Mouse (Mus musculus) MEL-GATA-1-ER (cell line): Measurements from ENCODE around the gene Tnrc6b.

ENCODE experiments used
- DNase-seq: peaks from one replicate; pipeline ENCODE4 v3.0.0-alpha.2; 2012; ENCODE audit warnings: low read depth; ENCODE audit errors: extremely low read depth

Gene Tnrc6b

GRCm38 (mm10) chr15:80736553-80736952, 25.4 kb downstream of the Tnrc6b start:
- DNase-seq: no peak

- DNase-seq: peak; percentile 47
These were observed 27.1 kb downstream of the Tnrc6b start for GRCm38 (mm10) chr15:80738244-80738643.

- DNase-seq: no peak
These were observed 28.9 kb downstream of the Tnrc6b start for GRCm38 (mm10) chr15:80739972-80740371.

GRCm38 (mm10) chr15:80741836-80742235, 30.7 kb downstream of the Tnrc6b start:
- DNase-seq: no peak

- no peak for DNase-seq
These were observed 31.9 kb downstream of the Tnrc6b start for GRCm38 (mm10) chr15:80742991-80743474.

GRCm38 (mm10) chr15:80743606-80744005, 32.5 kb downstream of the Tnrc6b start:
- no peak for DNase-seq

- peak; percentile 62 for DNase-seq
These were observed 33.7 kb downstream of the Tnrc6b start for GRCm38 (mm10) chr15:80744667-80745422.

- peak; percentile 77 for DNase-seq
These were observed 37.9 kb downstream of the Tnrc6b start for GRCm38 (mm10) chr15:80748979-80749378.

- DNase-seq: no peak
These were observed 42.2 kb downstream of the Tnrc6b start for GRCm38 (mm10) chr15:80753351-80753750.

- DNase-seq: no peak
These were observed 43.0 kb downstream of the Tnrc6b start for GRCm38 (mm10) chr15:80754103-80754502.

GRCm38 (mm10) chr15:80759451-80759850, 48.3 kb downstream of the Tnrc6b start:
- no peak for DNase-seq

GRCm38 (mm10) chr15:80760504-80760903, 49.4 kb downstream of the Tnrc6b start:
- no peak for DNase-seq

GRCm38 (mm10) chr15:80760935-80761334, 49.8 kb downstream of the Tnrc6b start:
- DNase-seq: no peak

- no peak for DNase-seq
These were observed 51.5 kb downstream of the Tnrc6b start for GRCm38 (mm10) chr15:80762621-80763020.

GRCm38 (mm10) chr15:80764666-80765065, 53.6 kb downstream of the Tnrc6b start:
- peak; percentile 74 for DNase-seq

GRCm38 (mm10) chr15:80765381-80765780, 54.3 kb downstream of the Tnrc6b start:
- no peak for DNase-seq

GRCm38 (mm10) chr15:80768216-80768615, 57.1 kb downstream of the Tnrc6b start:
- no peak for DNase-seq

- no peak for DNase-seq
These were observed 60.9 kb downstream of the Tnrc6b start for GRCm38 (mm10) chr15:80771926-80772441.

GRCm38 (mm10) chr15:80774666-80775065, 63.6 kb downstream of the Tnrc6b start:
- no peak for DNase-seq

GRCm38 (mm10) chr15:80779006-80779405, 67.9 kb downstream of the Tnrc6b start:
- DNase-seq: no peak

- DNase-seq: no peak
These were observed 69.1 kb downstream of the Tnrc6b start for GRCm38 (mm10) chr15:80780154-80780751.

- no peak for DNase-seq
These were observed 70.2 kb downstream of the Tnrc6b start for GRCm38 (mm10) chr15:80781218-80781806.
